Mouse (Mus musculus) cerebellum, adult 2 months (tissue): Measurements from ENCODE around the gene Cfap46.

Source experiments
- CTCF ChIP-seq: fragments of 200-500 bp; IDR thresholded peaks from 2 replicates; pipeline ENCODE4 v1.5.1; 2011; ENCODE audit warnings: low read depth, mild to moderate bottlenecking, control low read depth, low read length, moderate library complexity, borderline replicate concordance; ENCODE audit not compliant: insufficient read depth
- POLR2A ChIP-seq: fragments of 200-500 bp; IDR thresholded peaks from 2 replicates; pipeline ENCODE4 v1.6.1; 2011; ENCODE audit warnings: low read length, control low read depth, borderline replicate concordance; ENCODE audit not compliant: insufficient read depth

GRCm38 (mm10) chr7:139692211-139692610, 8.6 kb upstream of the Cfap46 start:
- TF ChIP-seq CTCF = no peak
- TF ChIP-seq POLR2A = no peak
